Mouse (Mus musculus) A20 (cell line): ENCODE results near the gene Thbs3.
A peak's percentile ranks its signal among the peaks of the same experiment; 100 is the strongest.
"Not testable (repeated sequence)": the region's sequence is repeated elsewhere in the genome, so short reads cannot be mapped to it uniquely, and the experiment has no call there.

Experiments used
- DNase-seq: peaks from one replicate; pipeline ENCODE4 v3.0.0-alpha.2; 2011; ENCODE audit warnings: low read depth, low spot score

Gene Thbs3

DNA sequence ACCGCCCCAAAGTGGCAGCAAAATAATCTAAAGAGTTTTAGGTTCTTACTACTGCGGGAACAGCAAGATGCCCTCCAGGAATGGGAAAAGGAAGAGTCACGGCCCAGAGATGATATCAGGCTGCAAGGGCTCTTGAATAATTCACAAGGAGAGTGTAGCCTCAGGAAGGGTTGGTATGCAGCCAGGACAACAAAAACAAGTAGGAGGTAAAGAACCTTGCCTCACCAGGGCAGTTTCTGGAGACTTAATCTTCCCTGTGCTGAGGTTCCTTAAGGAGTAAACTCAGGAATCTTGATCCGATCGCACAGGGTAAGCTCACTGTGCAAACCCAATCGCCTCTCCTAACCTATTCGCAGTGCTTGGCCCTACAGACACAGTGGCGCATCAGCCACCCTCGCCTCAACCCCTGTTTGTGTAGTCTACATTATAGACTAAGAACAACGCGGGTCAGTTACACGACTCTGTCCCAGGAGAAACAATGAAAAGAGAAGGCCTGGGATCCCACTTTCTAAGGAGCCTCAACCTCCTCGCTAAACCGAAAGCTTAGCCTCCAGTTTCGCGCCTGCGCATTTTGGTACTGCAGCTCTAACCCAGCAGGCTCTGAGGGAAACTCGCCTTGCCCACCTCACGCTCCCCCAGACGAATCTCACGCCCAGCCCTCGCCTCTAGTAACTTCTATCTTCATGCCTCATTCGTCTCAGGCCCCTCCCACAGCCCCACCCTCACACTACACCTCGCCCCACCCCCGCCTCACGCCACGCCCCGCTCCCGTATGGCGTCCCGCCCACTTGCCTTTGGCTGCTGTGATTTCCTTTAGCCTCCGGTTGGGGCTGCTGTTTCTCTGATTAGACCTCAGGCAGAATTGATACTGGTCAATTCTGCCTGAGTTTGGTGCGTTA is 18.8 kb upstream of the Thbs3 start:
- peak; percentile 96 for DNase-seq

DNA sequence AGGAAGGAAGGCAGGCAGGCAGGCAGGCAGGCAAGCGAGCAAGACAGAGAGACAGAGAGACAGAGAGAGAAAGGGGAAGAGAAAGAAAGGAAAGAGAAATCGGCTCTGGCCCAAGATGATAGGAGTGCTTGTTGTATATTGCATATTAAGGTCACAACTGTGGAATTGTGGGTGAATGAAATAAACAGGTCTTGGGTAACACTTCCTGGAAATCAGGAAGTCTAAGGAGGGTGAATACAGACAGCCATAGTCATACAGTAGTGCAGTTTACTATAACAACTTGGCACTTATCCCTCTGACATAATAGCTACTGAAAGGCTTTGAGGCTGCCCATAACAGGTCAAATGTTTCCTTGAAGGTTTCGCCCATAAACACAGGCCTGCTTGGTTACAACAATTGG is 15.1 kb upstream of the Thbs3 start:
- peak; percentile 24 for DNase-seq

DNA sequence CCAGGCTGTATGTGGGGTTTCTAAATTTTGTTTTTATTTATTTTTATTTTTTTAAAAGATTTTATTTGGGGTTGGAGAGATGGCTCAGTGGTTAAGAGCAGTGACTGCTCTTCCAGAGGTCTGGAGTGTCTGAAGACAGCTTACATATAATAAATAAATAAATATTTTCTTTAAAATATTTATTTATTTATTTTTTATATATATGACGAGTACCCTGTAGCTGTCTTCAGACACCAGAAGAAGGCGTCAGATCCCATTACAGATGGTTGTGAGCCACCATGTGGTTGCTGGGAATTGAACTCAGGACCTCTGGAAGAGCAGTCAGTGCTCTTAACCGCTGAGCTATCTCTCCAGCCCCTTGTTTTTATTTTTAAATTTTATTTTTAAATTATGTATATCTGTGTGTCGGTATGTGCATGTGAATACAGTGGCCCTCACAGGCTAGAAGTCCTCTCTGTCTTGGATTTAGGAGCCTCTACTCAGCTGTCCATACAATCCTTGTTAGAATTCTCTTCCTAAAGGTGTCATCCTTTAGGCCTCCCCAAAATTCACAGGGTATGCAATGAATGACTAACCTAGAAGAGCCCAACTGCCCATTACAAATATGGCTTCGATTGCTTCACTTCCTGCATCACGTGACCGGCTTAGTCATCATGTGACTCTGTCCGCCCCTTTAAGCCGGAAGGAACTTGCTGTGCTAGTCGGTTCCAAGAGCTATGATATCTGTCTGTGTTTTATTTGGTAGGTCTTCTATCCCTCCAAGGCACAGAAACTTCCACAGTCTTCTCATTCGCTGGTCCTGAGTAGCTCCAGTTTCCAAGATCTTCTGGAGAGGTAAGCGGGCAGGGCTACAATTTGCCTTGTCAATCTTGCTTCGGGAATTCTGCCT is 12.5 kb upstream of the Thbs3 start, which contains the start of gene Gba:
Gene Gba (plus strand): TSS at position 676 of the 889 bp plus-strand sequence.
- DNase-seq, result peak; percentile 91

DNA sequence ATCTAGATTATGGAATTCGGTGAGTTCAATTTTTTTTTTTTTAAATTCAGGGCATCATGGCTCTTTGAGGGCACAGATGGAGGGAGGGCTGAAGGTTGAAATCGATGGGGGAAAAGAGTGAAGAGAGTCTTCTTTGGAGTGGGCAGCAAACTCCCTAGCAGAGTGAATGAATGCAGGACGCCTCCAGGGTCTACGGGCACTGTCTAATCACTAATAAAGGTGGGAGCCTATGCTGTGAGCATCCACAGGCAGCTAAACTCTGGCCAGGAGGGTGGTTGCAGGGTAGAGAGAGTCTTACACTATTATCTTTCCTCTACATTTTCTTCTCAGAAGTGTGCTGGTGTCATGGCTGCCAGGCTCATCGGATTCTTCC is 11.9 kb upstream of the Thbs3 start:
- DNase-seq, result no peak

DNA sequence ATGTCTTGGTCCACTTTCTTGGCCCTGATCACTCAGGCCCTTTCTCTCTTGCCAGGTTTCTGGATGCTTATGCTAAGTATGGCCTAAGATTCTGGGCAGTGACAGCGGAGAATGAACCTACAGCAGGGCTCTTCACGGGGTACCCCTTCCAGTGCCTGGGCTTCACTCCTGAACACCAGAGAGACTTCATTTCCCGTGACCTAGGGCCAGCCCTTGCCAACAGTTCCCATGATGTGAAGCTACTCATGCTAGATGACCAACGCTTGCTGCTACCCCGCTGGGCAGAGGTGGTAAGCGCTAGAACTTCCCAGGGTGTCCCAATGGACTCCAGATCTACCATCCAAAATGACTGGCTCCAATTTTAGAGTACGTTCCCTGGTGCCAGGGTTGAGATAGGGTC is 8.9 kb upstream of the Thbs3 start:
- DNase-seq, result no peak

DNA sequence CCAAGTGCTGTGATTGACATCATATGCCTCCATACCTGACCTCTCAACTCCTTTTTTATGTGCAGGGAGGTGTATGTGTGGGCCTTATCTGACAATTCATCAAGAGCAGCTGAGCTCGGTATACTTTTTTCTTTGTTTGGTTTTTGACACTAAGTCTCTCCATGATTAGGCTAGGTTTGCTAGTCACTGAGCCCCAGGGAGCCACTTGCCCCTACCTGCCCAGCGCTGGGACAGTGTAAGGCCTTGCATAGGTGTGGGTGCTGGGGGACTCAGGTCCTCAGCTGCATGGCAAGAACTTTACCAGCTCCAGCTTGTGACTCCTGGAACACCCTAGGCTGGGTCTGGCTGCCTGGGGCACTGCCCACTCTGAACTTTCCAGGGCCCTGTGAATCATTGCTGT is 8.3 kb upstream of the Thbs3 start:
- DNase-seq, result no peak

GRCm38 (mm10) chr3:89208075-89208657 is 6.8 kb upstream of the Thbs3 start:
- no peak for DNase-seq

- DNase-seq, result no peak
These were observed 6.2 kb upstream of the Thbs3 start for GRCm38 (mm10) chr3:89208736-89209135.

DNA sequence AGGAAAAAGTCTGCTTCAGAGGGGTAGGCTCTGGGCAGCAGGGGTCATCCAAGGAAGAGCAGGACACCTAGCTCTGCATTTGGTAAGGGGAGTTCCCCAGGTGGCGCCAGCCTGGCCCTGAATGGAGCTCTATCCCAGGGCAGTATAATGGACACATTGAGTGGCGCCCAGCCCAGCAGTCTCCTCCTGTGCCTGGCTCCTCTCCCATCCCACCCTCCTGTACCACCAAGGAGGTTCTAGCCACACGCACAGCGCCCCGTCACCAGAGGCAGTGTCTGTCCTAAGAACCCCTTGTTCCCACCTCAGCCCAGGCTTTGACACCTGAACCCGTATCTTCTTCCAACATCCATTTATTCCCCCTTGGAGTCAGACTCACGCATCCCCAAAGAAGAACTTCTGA is 5.2 kb upstream of the Thbs3 start:
- no peak for DNase-seq

DNA sequence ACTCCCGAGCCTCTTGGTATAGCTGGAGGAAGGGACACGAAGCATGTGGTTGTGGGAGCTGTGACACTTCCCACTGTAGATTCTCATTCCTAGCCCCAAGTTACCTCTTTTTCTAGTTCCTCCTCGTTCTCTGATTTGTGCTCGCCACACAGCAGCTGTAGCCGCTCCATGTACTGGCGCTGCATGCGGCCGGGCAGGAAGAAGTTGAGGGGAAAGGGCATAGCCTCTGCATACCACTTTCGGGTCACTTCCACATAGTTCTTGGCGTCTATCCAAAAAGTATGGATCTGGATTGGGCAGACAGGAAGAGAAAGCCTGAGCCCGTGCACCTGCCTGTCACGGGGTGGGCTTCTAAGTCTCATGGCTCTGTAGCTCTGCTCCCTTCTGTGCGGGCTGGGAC is 4.8 kb upstream of the Thbs3 start:
- DNase-seq, result no peak

DNA sequence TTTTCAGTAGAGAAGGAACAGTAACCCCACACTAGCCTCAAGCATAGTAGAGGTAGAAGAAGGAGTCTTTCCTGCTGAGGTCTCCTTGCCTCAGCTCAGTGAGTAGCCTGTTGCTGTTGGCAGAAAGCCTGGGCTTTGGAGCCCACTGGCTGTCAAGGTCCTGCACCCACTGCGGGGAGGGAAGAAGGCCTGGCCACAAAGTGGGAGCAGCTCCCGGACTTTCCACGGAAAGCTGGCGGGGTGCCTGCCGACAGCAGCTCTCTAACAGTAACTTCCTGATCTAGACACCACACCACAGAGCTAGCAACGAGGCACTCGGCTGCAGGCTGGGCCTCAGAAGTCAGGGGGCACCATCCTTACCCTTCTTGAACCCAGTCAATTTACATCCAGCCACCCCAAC is 4.2 kb upstream of the Thbs3 start:
- no peak for DNase-seq

DNA sequence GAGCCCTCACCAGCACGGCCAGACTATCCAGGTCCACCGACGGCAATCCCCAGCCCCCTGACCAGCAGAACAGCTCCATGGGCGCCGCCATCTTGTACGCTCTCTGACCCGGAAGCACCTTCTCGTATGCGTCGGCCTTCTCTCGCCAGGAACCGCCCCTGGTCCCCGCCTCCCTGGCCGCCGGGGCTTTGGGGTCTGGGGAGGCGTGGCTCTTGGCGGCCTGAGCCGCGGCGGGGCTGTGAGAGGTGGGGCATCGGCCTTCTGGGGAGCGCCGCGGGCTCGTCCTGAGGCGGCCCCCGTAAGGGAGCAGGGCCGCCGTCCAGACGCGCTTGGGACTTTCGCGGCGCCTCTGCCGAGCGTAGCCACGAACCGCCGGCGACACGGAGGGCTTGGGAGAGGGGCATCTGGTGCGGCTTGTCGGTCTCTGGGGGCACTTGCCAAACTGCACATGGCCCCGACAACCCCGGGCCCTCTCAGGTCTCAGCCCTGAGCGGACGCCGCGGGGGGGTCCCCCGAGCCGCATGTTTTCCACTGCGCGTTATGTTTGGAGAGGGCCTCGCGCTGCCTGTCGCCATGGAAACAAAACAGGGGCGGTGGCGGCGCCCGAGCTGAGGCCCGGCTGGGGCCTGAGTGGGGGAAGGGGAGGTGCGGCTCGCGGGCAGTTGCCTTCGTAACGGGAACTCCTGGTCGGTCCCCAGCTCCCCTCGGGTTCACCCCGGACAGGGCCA is 1.0 kb upstream of the Thbs3 start:
- peak; percentile 95 for DNase-seq

DNA sequence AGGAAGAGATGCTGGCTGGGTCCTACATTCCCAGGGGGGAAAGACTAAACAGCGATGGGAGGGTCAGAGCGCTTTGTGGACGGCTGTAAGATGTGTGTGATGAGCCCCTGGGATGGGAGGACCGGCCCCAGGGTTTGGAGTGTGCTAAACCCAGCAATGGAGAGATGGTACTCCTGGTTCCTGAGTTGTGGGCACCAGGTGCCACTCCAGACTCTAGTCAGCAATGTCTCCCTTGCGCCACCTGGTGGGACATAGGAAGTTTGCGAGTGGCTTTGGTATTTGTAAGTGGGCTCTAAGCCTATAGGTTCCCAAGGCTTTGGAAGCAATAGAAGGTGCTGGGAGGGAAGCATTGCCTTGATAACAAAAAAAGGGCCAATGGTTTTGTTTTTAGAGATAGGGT is 873 bp downstream of the Thbs3 start:
- DNase-seq, result peak; percentile 84

DNA sequence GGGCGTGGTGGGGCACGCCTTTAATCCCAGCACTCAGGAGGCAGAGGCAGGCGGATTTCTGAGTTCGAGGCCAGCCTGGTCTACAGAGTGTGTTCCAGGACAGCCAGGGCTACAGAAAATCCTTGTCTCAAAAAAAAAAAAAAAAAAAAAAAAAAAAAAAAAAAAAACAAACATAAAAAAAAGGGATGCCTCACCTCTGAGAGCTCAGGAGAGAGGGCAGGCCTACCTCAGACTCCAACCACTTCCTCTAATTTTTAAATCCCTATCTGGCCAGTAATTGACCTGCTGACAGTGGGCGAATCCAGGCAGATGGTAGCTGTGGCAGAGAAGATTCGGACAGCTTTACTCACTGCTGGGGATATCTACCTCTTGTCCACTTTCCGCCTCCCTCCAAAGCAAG is 1.4 kb downstream of the Thbs3 start:
- not testable (repeated sequence) for DNase-seq

GRCm38 (mm10) chr3:89218271-89218670 is 3.3 kb downstream of the Thbs3 start:
- DNase-seq, result no peak

DNA sequence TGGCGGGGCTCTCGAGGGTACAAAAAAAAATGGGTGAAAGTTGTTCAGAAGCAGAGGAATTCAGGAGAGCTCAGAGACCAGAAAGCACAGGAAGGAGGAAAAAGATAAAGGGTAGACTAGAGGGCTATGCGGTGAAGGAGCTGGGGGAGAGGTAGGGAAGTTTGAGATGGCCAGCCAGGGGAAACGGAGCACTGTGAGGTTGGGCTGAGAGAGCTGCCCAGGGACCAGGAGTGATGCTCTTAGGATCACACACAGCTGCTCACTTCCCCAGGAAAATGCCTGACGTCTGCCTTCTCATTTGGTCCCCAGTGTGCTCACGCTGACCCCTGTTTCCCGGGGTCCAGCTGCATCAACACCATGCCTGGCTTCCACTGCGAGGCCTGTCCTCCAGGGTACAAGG is 4.6 kb downstream of the Thbs3 start:
- DNase-seq, result no peak

DNA sequence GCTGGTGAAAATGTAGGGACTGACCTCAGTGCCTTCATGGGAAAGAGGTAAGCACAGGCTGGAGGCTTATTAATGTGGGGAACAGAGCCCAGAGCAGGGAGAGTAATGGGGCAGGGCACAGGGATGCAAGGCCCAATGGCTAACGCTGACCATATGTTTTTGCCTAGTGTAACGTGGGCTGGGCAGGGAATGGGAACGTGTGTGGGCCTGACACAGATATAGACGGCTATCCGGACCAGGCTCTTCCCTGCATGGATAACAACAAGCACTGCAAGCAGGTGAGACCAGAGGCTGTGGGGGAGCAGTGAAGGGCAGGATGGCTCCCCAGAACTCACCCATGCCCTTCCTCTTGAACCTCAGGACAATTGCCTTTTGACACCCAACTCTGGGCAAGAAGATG is 6.2 kb downstream of the Thbs3 start:
- no peak for DNase-seq

GRCm38 (mm10) chr3:89224796-89225195 is 9.8 kb downstream of the Thbs3 start:
- no peak for DNase-seq

- DNase-seq, result no peak
These were observed 10.4 kb downstream of the Thbs3 start for GRCm38 (mm10) chr3:89225321-89225815.

DNA sequence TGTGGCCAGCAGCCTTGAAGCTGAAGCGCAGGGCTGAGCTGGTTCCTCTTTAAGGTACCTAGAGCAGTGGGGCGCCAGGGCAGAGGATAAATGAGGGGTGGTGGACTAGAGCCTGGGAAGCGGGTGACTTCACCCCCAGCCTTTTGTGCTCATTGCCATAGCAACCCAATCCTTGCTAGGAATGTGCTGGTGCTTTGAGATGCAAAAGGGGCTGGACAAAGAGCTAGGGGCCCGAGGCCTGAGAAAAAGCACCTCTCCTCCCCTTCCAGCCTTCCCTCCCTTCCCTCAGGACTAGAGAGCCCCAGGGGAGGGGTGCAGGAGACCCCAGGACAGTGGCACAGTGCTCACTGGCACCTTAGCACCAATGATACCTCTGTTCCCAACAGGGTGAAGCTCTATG is 10.9 kb downstream of the Thbs3 start:
- no peak for DNase-seq

DNA sequence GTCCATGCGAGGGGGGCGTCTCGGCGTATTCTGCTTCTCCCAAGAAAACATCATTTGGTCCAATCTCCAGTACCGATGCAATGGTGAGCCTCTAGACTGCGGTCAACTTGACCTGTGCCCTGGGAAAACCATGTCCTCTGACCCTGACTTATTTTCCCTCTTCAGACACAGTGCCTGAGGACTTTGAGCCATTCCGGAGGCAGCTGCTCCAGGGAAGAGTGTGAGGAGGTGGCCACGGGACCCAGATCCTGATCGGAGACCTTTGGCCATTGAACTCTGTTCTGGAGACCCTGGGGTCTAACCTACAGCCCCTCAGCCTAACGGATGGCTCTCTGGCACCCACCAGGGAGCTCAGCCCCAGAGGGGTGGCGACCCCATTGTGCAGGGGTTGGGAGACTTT is 11.4 kb downstream of the Thbs3 start:
- DNase-seq, result no peak
